Mouse (Mus musculus): Measurements from ENCODE around the gene Tmem213. TPM values are rescaled to one million over a fixed set of nuclear protein-coding genes. Genes with fewer than 3 reads are reported as not detected.

The Tmem213 gene
- polyA plus RNA-seq, 1 experiment from 2014 or later = not detected

GRCm38 (mm10) chr6:38139086-38139485 is 30.0 kb downstream of the Tmem213 start:
- 90% methylated on average over 3 of the region's 3 CpGs for WGBS
- Histone ChIP-seq H3K27ac (replicated peaks) (no peak overlapping the region), H3K9ac (replicated peaks) (no peak overlapping the region), H3K27me3 (replicated peaks) (no peaks in the 10 kb centered on the region), H3K36me3 (peaks cover 57% of the 10 kb centered on the region), H3K4me3 (replicated peaks) (no peak overlapping the region), H3K4me1 (peaks cover 1% of the 10 kb centered on the region; the same call in 1 of the 2 replicates), H3K9me3 (replicated peaks) (no peaks in the 10 kb centered on the region), H3K4me2 (no peak overlapping the region)
- ATAC-seq (ENCODE audit: low FRiP score) = no peak

- peaks cover 56% of the 10 kb centered on the region for H3K36me3 ChIP-seq
- WGBS = 94% methylated on average over 9 of the region's 9 CpGs
- no peak overlapping the region for H3K27ac ChIP-seq (replicated peaks)
- no peak overlapping the region for H3K9ac ChIP-seq (replicated peaks)
- no peaks in the 10 kb centered on the region for H3K27me3 ChIP-seq (replicated peaks)
- no peak overlapping the region for H3K4me3 ChIP-seq (replicated peaks)
- H3K4me1 ChIP-seq = peaks cover 5% of the 10 kb centered on the region; the same call in 1 of the 2 replicates
- no peak for ATAC-seq (ENCODE audit: low FRiP score)
- no peak overlapping the region for H3K4me2 ChIP-seq
- no peaks in the 10 kb centered on the region for H3K9me3 ChIP-seq (replicated peaks)
These were observed 31.3 kb downstream of the Tmem213 start for GRCm38 (mm10) chr6:38140402-38140801.

- Histone ChIP-seq H3K9ac (replicated peaks) (no peak overlapping the region), H3K27ac (replicated peaks) (peak overlapping the region; percentile 48), H3K36me3 (peaks cover 67% of the 10 kb centered on the region), H3K4me2 (no peak overlapping the region), H3K4me1 (peaks cover 5% of the 10 kb centered on the region; the same call in 1 of the 2 replicates), H3K9me3 (replicated peaks) (no peaks in the 10 kb centered on the region), H3K27me3 (replicated peaks) (no peaks in the 10 kb centered on the region), H3K4me3 (replicated peaks) (no peak overlapping the region)
- no peak for ATAC-seq (ENCODE audit: low FRiP score)
- 51% methylated on average over 9 of the region's 9 CpGs for WGBS
These were observed 35.3 kb downstream of the Tmem213 start for GRCm38 (mm10) chr6:38144161-38144998.

DNA sequence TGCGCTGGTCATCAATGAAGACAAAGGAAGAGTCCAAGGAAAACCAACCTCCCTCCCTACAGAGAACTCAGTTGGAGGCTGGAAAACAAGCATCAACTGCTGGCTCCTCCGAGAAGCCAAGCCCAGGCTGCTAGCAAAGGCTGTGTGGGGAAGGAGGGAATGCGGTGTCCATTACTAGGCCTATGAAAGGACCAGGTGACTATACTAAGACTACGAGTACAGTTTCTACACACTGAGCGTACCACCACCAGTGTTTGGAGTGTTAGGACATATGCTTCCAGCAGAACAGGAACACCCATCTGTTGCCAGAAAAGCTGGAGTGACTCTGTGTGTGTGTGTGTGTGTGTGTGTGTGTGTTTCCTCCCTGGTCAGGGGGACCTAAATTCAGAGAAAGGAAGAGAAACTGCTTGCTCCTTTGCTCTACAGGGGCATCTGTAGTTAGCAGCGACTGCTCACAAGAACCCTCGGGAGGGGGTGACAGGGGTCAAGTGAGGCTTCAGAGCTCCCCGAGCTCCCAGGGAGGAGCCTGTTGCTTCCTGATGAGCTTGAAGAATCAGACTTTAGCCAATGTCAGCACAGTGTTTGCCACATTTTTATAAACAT is 36.5 kb downstream of the Tmem213 start:
- ATAC-seq (ENCODE audit: low FRiP score) = no peak
- H3K9me3 ChIP-seq (replicated peaks) = no peaks in the 10 kb centered on the region
- peaks cover 5% of the 10 kb centered on the region; the same call in 1 of the 2 replicates for H3K4me1 ChIP-seq
- H3K36me3 ChIP-seq = peaks cover 69% of the 10 kb centered on the region
- H3K27me3 ChIP-seq (replicated peaks) = no peaks in the 10 kb centered on the region
- no peak overlapping the region for H3K9ac ChIP-seq (replicated peaks)
- H3K4me3 ChIP-seq (replicated peaks) = no peak overlapping the region
- peak overlapping the region; percentile 48; the same call in 1 of the 2 replicates for H3K27ac ChIP-seq (replicated peaks)
- WGBS = 68% methylated on average over 8 of the region's 8 CpGs
- H3K4me2 ChIP-seq = no peak overlapping the region

DNA sequence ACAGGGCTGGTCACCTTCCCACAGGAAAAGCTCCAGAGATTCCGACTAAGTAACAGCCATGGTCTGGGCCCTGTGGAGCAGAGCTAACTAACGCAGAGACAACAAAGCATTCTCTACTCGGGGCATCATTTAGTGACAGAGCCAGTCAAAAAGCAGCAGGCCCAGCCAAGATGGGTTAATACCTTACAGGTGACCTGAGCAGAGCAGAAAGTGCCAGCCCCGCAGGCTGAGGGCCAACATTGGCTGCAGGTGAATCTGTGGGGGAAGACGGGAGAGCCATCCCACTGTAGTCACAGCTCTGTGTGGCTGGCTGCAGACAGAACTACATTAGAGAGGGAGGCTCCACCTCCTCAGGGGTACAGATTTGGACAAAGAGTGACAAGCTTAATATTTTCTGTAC is 38.2 kb downstream of the Tmem213 start:
- no peaks in the 10 kb centered on the region for H3K27me3 ChIP-seq (replicated peaks)
- no peak overlapping the region for H3K9ac ChIP-seq (replicated peaks)
- peaks cover 66% of the 10 kb centered on the region for H3K36me3 ChIP-seq
- H3K4me3 ChIP-seq (replicated peaks) = no peak overlapping the region
- no peaks in the 10 kb centered on the region for H3K9me3 ChIP-seq (replicated peaks)
- WGBS = 95% methylated on average over 5 of the region's 5 CpGs
- peaks cover 5% of the 10 kb centered on the region; the same call in 1 of the 2 replicates for H3K4me1 ChIP-seq
- H3K4me2 ChIP-seq = no peak overlapping the region
- no peak overlapping the region for H3K27ac ChIP-seq (replicated peaks)
- ATAC-seq (ENCODE audit: low FRiP score) = no peak

DNA sequence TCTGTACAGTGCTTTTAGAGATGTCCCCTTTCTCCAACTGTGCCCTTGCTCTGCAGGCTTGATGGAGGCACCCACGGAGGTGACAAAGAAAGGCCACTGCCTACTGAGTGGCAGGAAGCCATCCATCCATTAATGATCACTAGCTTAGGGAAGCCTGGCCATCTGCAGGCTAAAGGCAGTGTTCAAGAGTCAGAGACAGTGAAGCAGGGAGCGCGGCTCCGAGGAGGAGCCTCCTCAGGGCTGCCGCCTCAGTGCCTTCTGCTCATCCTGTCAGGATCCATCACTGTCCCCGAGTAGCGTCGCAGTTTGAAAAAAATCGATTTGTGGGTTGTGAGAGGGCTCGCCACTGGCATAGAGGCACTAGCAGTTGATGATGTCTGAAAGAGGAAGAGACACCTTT is 39.6 kb downstream of the Tmem213 start:
- H3K4me1 ChIP-seq = peaks cover 5% of the 10 kb centered on the region; the same call in 1 of the 2 replicates
- no peaks in the 10 kb centered on the region for H3K9me3 ChIP-seq (replicated peaks)
- no peak overlapping the region for H3K9ac ChIP-seq (replicated peaks)
- H3K4me3 ChIP-seq (replicated peaks) = no peak overlapping the region
- H3K27ac ChIP-seq (replicated peaks) = no peak overlapping the region
- H3K36me3 ChIP-seq = peaks cover 64% of the 10 kb centered on the region
- WGBS = 92% methylated on average over 10 of the region's 10 CpGs
- ATAC-seq (ENCODE audit: low FRiP score) = no peak
- no peaks in the 10 kb centered on the region for H3K27me3 ChIP-seq (replicated peaks)
- H3K4me2 ChIP-seq = no peak overlapping the region

DNA sequence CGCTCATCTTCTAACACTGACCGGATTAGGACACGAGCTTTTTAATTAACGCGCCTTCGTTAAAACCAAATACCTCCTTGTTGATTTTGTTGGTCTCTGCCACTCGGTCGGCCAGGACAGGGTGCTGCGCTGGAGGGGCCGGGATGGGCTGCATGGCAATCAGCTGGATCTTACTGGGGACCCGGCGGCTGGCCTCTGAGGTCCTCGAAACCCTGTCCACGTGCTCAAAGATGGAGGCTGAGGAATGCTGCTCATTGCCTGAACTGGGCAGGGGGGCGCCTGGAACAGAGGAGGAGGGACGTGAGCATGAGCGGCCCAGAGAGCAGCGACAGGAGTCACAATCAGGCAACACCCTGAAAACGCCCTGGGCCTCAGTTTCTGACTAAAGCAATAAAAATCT is 40.4 kb downstream of the Tmem213 start:
- Histone ChIP-seq H3K27ac (replicated peaks) (no peak overlapping the region), H3K27me3 (replicated peaks) (no peaks in the 10 kb centered on the region), H3K9me3 (replicated peaks) (no peaks in the 10 kb centered on the region), H3K36me3 (peaks cover 58% of the 10 kb centered on the region), H3K4me2 (no peak overlapping the region), H3K4me1 (no peaks in the 10 kb centered on the region; the same call in 1 of the 2 replicates), H3K9ac (replicated peaks) (no peak overlapping the region), H3K4me3 (replicated peaks) (no peak overlapping the region)
- 92% methylated on average over 19 of the region's 19 CpGs for WGBS
- no peak for ATAC-seq (ENCODE audit: low FRiP score)

GRCm38 (mm10) chr6:38152305-38152704 is 43.2 kb downstream of the Tmem213 start:
- Histone ChIP-seq H3K9me3 (replicated peaks) (no peaks in the 10 kb centered on the region), H3K4me3 (replicated peaks) (no peak overlapping the region), H3K36me3 (peaks cover 47% of the 10 kb centered on the region), H3K27me3 (replicated peaks) (no peaks in the 10 kb centered on the region), H3K4me2 (no peak overlapping the region), H3K9ac (replicated peaks) (no peak overlapping the region), H3K27ac (replicated peaks) (no peak overlapping the region), H3K4me1 (no peaks in the 10 kb centered on the region)
- ATAC-seq (ENCODE audit: low FRiP score) = no peak
- 85% methylated on average over 11 of the region's 11 CpGs for WGBS

- peaks cover 13% of the 10 kb centered on the region for H3K4me1 ChIP-seq
- ATAC-seq (ENCODE audit: low FRiP score) = no peak
- H3K27ac ChIP-seq (replicated peaks) = no peak overlapping the region
- H3K4me3 ChIP-seq (replicated peaks) = no peak overlapping the region
- no peaks in the 10 kb centered on the region for H3K9me3 ChIP-seq (replicated peaks)
- no peaks in the 10 kb centered on the region for H3K27me3 ChIP-seq (replicated peaks)
- 93% methylated on average over 5 of the region's 5 CpGs for WGBS
- H3K4me2 ChIP-seq = no peak overlapping the region
- H3K9ac ChIP-seq (replicated peaks) = no peak overlapping the region
- H3K36me3 ChIP-seq = peaks cover 24% of the 10 kb centered on the region
These were observed 47.1 kb downstream of the Tmem213 start for GRCm38 (mm10) chr6:38156204-38156603.

- 43% methylated on average over 16 of the region's 16 CpGs for whole genome bisulfite sequencing
- no peak overlapping the region for H3K4me3 ChIP-seq (replicated peaks)
- no peak overlapping the region for H3K4me2 ChIP-seq
- H3K36me3 ChIP-seq = peaks cover 18% of the 10 kb centered on the region
- peaks cover 22% of the 10 kb centered on the region for H3K4me1 ChIP-seq
- H3K9ac ChIP-seq (replicated peaks) = no peak overlapping the region
- ATAC-seq (ENCODE audit: low FRiP score) = no peak
- no peaks in the 10 kb centered on the region for H3K9me3 ChIP-seq (replicated peaks)
- 0 out of 2 replicates have a peak overlapping the region, but pooled peaks have one; percentile 0 for H3K27ac ChIP-seq (replicated peaks)
- no peaks in the 10 kb centered on the region for H3K27me3 ChIP-seq (replicated peaks)
These were observed 48.9 kb downstream of the Tmem213 start for GRCm38 (mm10) chr6:38157925-38158324.

DNA sequence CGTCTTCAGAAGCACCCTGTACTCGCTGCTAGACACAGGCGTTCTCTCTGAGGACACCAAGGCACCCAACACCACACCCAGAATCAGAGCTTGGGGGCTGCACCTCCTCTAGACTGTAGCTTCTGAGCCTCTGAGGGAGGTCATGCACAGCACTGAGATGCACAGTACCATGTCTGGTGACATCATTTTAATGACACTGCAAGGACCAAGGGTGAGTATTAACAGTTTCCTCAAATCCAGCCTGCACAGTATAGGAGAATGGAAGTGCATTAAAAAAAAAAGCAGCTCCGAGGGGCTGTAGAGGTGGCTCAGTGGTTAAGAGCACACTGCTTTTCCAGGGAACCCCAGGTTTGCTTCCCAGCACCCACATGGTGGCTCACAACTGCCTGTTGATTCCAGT is 50.5 kb downstream of the Tmem213 start:
- 76% methylated on average over 4 of the region's 4 CpGs for WGBS
- Histone ChIP-seq H3K4me3 (replicated peaks) (no peak overlapping the region), H3K36me3 (peaks cover 19% of the 10 kb centered on the region), H3K9ac (replicated peaks) (no peak overlapping the region), H3K4me1 (peaks cover 27% of the 10 kb centered on the region), H3K27me3 (replicated peaks) (no peaks in the 10 kb centered on the region), H3K27ac (replicated peaks) (no peak overlapping the region), H3K4me2 (no peak overlapping the region), H3K9me3 (replicated peaks) (no peaks in the 10 kb centered on the region)
- ATAC-seq (ENCODE audit: low FRiP score) = no peak; the same call in 1 of the 2 replicates

- H3K4me1 ChIP-seq = peaks cover 27% of the 10 kb centered on the region
- H3K9me3 ChIP-seq (replicated peaks) = no peaks in the 10 kb centered on the region
- H3K4me3 ChIP-seq (replicated peaks) = no peak overlapping the region
- no peaks in the 10 kb centered on the region for H3K27me3 ChIP-seq (replicated peaks)
- ATAC-seq (ENCODE audit: low FRiP score) = peak; percentile 48
- peaks cover 15% of the 10 kb centered on the region for H3K36me3 ChIP-seq
- no peak overlapping the region; the same call in 1 of the 2 replicates for H3K4me2 ChIP-seq
- peak overlapping the region; percentile 70 for H3K27ac ChIP-seq (replicated peaks)
- H3K9ac ChIP-seq (replicated peaks) = no peak overlapping the region
- 10% methylated on average over 3 of the region's 3 CpGs for WGBS
These were observed 51.0 kb downstream of the Tmem213 start for GRCm38 (mm10) chr6:38160102-38160501.
